Mouse (Mus musculus) ES-Bruce4 (cell line): ENCODE data around the gene Anxa6.

Experiments
- EP300 ChIP-seq: IDR thresholded peaks from 2 replicates; pipeline ENCODE4 v1.6.1; 2011; ENCODE audit warnings: low read depth, low read length; ENCODE audit not compliant: insufficient read depth
- POLR2A ChIP-seq: IDR thresholded peaks from one replicate; pipeline ENCODE4 v1.8.1; 2011; ENCODE audit warnings: low read length; ENCODE audit not compliant: insufficient read depth

DNA sequence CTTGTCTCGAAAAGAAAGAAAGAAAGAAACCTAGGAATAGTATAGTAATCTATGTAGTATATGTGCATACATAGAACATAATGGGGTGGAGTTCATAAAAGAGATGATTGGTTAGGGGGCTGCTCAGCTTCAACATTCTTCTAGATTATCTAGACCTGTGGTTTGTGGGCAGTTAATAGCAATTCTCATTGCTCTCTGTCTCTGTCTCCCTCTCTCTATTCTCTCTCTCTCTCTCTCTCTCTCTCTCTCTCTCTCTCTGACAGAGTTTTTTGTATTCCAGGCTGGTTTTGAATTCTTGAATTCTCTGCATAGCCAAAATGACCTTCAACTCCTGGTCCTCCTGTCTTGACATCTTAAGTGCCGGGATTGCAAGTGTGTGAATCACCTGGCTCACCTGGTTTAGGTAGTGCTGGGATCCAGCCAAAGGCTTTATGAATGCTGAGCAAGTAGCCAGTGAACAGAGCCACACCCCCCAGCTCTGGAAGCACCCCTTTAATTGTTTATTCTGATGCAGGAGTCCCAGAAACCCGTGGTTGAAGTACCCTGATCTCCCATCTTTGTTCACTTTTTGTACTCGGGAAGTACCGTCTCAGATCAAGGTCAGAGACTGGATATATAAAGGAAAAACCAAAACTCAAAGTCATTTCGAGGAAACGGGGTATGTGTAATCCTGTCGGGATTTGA lies 61.7 kb downstream of the Anxa6 start:
- TF ChIP-seq POLR2A (no peak), EP300 (no peak)
